Mouse (Mus musculus) embryonic fibroblast, embryonic 13.5 days (primary cell): ENCODE measurements at regions not wholly inside any gene's neighbourhood (a gene's known extent, or its start where the extent isn't known, plus 50 kb on each side); places are given as distances from the start of the nearest gene placed in this dataset.
"Not testable (repeated sequence)": the region's sequence is repeated elsewhere in the genome, so short reads cannot be mapped to it uniquely, and the experiment has no call there.

ENCODE experiments used
- H3K27ac ChIP-seq: 2 replicates; pipeline ENCODE4 v1.5.1; 2012; ENCODE audit warnings: low read length, control low read depth, inconsistent platforms; ENCODE audit not compliant: insufficient read depth
- H3K4me1 ChIP-seq: 2 replicates; pipeline ENCODE4 v1.6.1; 2011; ENCODE audit warnings: low read length; ENCODE audit not compliant: control insufficient read depth, insufficient read depth
- H3K4me3 ChIP-seq: 2 replicates; pipeline ENCODE4 v1.5.1; 2011; ENCODE audit warnings: mild to moderate bottlenecking, control low read depth, low read length; ENCODE audit not compliant: insufficient read depth
- CTCF ChIP-seq: IDR thresholded peaks from 2 replicates; pipeline ENCODE4 v1.5.1; 2011; ENCODE audit warnings: mild to moderate bottlenecking, control low read depth, low read length, moderate library complexity, borderline replicate concordance; ENCODE audit not compliant: insufficient read depth
- POLR2A ChIP-seq: IDR thresholded peaks from 2 replicates; pipeline ENCODE4 v1.6.1; 2011; ENCODE audit warnings: low read depth, mild to moderate bottlenecking, control low read depth, low read length, moderate library complexity

DNA sequence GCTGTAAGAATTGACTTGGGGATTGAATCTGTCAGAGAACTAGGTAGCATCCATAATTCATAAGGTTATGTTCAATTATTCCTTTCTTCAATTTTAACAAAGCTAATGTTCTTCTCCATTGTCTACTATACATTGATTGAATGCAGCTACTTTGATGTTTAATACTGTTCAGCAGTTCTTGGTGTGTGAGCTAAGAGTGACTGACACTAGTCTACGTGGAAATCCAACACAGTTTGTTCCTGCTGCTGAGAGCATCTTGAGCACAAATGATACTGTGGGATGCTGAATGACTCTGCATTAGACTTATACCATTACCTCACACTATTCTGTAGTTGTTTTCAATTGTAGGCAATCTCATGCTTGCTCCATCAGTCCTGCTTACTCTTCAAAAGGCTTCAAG, 249.4 kb upstream of the Akr1e1 start:
- no peak overlapping the region for H3K4me3 ChIP-seq
- no peak for TF ChIP-seq CTCF
- no peak for TF ChIP-seq POLR2A
- H3K4me1 ChIP-seq, result no peaks in the 10 kb centered on the region
- no peak overlapping the region for H3K27ac ChIP-seq

DNA sequence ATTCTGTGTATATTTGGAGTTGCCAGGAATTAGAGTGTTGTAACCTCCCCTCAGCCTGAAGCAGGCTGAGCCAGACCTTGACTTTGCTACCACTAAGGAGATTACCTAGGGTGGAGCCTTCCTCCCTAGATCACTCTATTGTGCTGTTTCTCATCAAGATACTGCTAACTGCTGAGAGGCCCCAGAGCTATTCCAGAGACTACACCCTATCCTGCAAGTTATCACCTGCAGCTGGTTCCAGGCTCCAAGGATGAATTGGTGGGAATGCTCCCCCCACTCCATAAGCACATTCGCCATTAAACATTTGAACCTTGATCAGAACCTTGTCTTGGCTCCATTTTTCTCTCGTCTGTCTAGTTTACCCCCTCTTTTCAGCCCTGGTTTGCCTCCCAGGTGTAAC, 230.5 kb upstream of the Akr1e1 start:
- not testable (repeated sequence) for H3K4me1 ChIP-seq, H3K27ac ChIP-seq, H3K4me3 ChIP-seq

DNA sequence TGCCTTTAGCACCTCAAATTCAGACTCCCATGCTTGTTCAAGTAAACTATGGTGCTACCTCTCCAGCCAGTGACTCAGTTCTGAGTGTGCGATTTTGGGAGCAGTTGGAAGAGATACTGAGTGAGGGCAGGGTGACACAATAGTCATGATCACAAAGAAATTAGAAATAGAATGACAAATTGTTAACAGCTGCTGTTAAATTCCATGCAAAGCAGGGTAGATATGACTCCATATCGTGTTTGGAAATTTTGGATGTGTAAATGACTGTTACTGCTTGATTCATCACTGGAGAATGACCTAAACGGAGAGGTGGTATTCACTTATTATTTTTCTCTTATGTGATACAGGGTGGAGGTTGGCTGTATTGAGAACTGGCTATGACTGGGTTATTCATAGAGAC, 217.8 kb upstream of the Akr1e1 start:
- TF ChIP-seq POLR2A (no peak), CTCF (no peak)
- Histone ChIP-seq H3K4me3 (no peak overlapping the region), H3K27ac (peak overlapping the region; percentile 85), H3K4me1 (no peaks in the 10 kb centered on the region)

DNA sequence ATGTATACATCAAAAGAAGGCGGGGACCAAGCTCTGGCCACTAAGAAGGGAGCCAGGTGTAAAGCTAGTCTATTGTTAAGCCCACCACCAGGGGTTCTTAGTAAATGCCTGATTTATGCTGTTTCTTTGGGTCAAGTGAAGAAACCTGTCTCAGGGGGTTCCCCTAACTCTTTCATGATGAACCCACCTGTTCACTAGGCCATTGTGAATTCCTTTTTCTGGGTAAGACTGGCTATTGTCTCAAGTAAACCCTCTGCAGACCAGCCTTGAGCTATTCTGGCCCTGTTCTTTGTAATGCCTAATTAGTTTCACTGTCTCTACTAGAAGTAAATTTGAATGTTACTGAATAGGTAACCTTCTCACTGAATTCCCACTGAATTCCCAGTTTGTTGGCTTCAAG, 216.8 kb upstream of the Akr1e1 start:
- H3K4me1 ChIP-seq, H3K4me3 ChIP-seq, H3K27ac ChIP-seq: not testable (repeated sequence)

DNA sequence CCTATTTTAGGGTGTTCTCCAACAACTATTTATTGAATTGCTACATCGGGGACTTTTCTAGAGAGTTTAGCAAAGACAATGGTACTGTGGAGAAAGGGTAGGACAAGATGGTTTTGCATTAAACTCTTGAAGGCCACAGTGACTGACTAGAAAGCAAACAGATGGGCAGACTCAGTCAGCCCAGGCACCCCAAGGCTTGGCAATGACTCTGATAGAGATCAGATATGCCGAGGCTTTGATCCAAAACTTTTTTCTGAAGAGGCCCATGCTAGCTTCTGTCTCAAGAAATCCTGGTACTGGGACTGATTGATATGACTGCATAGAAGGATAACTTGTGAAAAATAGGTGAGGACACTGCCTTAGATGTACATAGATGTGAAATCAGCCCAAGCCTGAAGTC, 197.9 kb upstream of the Akr1e1 start:
- Histone ChIP-seq H3K4me3 (no peak overlapping the region), H3K4me1 (no peaks in the 10 kb centered on the region), H3K27ac (no peak overlapping the region)
- TF ChIP-seq POLR2A, result no peak
- no peak for TF ChIP-seq CTCF

DNA sequence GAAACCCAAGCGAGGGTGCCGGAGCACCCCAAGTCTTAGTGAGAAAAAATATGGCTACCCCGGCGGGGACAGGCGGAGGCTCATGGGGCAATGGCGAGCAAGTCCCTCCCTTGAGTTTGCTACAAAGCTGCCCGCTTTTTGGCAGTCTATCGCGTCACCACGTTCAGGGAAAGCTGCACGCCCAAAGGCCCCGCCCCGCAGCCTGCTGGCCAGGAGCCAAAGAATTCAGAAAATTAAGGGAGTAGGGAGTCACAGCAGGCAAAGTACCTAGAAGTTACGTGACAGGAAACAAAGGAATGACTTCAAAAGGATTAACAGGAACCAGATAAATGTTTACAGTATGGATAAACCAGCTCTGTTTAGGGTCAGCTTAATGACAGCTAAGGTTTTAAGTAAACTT, 191.7 kb upstream of the Akr1e1 start:
- TF ChIP-seq POLR2A (no peak), CTCF (no peak)
- H3K27ac ChIP-seq, result no peak overlapping the region

DNA sequence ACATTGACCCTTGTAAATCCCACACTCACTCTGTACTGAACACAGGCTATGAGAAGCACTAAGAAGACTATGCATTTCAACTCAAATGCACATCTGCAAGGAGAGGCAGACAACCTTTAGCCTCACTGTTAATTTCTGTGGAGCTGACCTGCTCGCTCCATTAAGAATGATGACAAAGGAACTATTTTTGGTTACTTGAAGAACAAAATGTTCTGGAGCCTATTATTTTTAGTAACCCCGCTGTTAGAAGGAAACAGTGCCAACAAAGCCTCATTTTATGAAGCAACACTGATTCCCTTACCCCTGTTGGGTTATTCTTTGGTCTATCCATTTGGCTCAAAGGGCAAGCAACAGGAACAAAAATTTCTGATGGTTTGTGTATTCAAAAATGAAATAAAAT, 182.2 kb upstream of the Akr1e1 start:
- H3K27ac ChIP-seq, result no peak overlapping the region
- H3K4me1 ChIP-seq, result no peaks in the 10 kb centered on the region
- H3K4me3 ChIP-seq, result no peak overlapping the region
- TF ChIP-seq CTCF (no peak), POLR2A (no peak)

More for the DNA sequence above, 191.7 kb upstream of the Akr1e1 start:
- no peaks in the 10 kb centered on the region for H3K4me1 ChIP-seq
- no peak overlapping the region for H3K4me3 ChIP-seq

DNA sequence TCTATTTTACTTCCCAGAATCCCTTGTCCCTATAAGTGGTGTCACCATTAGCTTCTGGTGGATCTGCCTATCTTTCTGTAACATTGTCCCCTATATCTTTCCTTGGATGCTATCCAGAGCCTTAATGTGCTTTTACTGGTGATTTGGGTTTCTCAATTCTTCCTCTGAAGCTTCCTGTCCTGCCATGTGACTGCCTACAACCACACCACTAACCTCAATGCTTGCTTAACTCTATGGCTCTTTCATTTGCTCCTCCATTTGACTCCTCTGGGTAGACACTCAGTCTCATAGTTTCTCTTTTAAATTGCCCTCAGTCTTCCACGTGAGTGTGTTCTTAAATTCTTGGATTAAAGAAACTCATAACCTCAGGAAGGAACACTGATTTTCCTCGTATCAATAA, 181.4 kb upstream of the Akr1e1 start:
- Histone ChIP-seq H3K4me1 (no peaks in the 10 kb centered on the region), H3K27ac (no peak overlapping the region), H3K4me3 (no peak overlapping the region)
- TF ChIP-seq POLR2A (no peak), CTCF (no peak)

DNA sequence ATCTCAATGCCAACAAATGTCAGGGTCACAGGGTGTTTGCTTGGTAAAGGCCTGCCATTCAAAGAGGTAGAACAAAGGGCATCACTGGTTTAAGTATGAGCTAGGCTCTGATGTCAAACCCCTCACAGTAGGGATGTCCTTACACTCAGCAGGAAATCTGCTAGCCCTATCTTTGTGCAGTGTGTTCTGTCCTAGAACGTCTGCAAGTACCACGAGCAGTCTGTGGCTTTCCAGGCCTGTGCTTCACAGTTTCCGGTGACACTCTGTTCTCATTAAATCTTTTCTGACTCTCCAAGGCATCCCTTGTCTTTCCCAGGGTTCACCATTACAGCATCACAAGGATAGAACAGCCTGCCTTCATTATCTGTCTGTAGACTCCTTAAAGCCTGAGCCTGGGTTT, 174.3 kb upstream of the Akr1e1 start:
- TF ChIP-seq POLR2A, result no peak
- TF ChIP-seq CTCF, result no peak
- Histone ChIP-seq H3K4me1 (peaks cover 2% of the 10 kb centered on the region; the same call in 1 of the 2 replicates), H3K4me3 (no peak overlapping the region), H3K27ac (no peak overlapping the region)

DNA sequence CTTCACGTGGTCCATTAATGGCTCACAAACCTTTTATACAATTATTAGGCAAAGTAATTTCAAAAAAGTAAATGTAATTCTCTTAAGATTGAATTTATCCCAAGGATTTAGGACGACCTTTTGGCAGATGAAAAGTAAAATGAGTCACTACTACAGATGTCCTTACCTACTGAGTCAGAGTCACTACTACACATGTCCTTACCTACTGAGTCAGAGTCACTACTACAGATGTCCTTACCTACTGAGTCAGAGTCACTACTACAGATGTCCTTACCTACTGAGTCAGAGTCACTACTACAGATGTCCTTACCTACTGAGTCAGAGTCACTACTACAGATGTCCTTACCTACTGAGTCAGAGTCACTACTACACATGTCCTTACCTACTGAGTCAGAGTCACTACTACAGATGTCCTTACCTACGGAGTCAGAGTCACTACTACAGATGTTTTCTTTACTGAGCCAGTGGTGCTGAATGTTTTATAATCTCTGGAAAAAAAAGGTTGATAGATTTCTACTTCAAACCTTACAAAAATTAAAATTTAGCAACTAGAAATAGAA, 169.4 kb upstream of the Akr1e1 start:
- not testable (repeated sequence) for H3K4me1 ChIP-seq, H3K4me3 ChIP-seq, H3K27ac ChIP-seq

DNA sequence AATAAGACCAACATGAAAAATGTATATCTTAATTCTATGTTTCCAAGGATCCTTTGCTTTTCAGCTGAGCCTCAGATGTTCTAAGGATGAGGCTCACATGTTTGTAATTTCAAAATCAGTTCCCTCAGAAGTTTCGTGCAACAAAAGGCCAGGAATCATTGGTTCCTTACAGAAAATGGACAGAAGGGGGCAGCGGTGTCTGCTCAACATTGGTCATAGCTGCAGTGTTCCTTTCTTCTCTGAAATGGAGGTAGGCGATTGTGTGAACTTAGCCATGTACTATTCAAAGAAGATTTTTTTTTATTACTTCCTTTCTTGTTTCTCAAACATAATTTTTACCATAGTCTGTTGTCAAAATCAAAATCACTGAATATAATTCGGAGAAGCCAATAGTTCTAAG, 167.9 kb upstream of the Akr1e1 start:
- TF ChIP-seq CTCF, result no peak
- no peak for TF ChIP-seq POLR2A
- Histone ChIP-seq H3K27ac (no peak overlapping the region), H3K4me3 (no peak overlapping the region), H3K4me1 (peaks cover 3% of the 10 kb centered on the region; the same call in 1 of the 2 replicates)

DNA sequence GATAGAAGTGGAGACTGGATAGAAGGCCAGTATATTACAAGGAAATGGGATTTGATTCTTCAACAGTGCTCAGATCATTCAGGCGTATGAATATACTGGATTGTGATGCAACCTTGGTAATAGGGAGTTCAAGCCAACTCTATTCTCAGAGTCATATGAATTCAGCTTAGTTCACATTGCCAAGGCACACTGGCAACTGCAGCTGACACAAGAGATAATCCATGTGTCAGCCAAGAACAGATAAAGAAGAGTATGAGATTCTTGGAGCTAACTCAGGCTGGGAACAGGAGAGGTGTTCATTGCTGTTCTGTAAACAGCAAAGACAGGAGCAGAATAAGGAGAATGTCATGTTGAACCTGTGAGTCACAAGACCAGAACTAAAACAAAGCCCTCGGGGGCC, 163.3 kb upstream of the Akr1e1 start:
- Histone ChIP-seq H3K4me1 (peaks cover 7% of the 10 kb centered on the region), H3K27ac (peak overlapping the region; percentile 73; the same call in 1 of the 2 replicates), H3K4me3 (no peak overlapping the region)
- no peak for TF ChIP-seq POLR2A
- TF ChIP-seq CTCF, result no peak
